Comparison of ENCODE assay signal across 9 mouse cellular contexts in genomic region chr12:81796541-81796940, GRCm38 (mm10). TPM values are rescaled to one million over a fixed set of nuclear protein-coding genes. Genes with fewer than 3 reads are reported as not detected.
DNase-seq lines count a peak whose midpoint lies in the region; ATAC-seq and TF ChIP-seq lines count a peak whose summit lies in the region.
"Had no signal": no experiment of that assay in that cellular context is flagged by ENCODE, and none has a peak within 500 bp of the region (broad histone marks: within the 10 kb centered on the region; RNA-seq: fewer than 3 reads in every experiment).

No protein-coding gene starts in this region.

- no peak overlapping the region for H3K9ac ChIP-seq in hindbrain, embryonic 11.5 days (ENCODE audit: low read depth, low read length)
- H3K9ac ChIP-seq in hindbrain, embryonic 16.5 days (ENCODE audit: low read depth, low read length) = no peak overlapping the region
- H3K9ac ChIP-seq in forebrain, embryonic 13.5 days = no peak overlapping the region
- H3K9ac ChIP-seq in intestine, embryonic 16.5 days (ENCODE audit: low read depth, low read length) = no peak overlapping the region
- H3K9ac ChIP-seq in limb, embryonic 11.5 days (ENCODE audit: low read length) = no peak overlapping the region
- H3K9ac ChIP-seq in neural tube, embryonic 11.5 days (ENCODE audit: low read length) = no peak overlapping the region

- 11% methylated on average over 7 of the region's 7 CpGs for WGBS in hindbrain, embryonic 11.5 days
- 10% methylated on average over 7 of the region's 7 CpGs for WGBS in hindbrain, embryonic 16.5 days
- WGBS in forebrain, embryonic 13.5 days = 8% methylated on average over 7 of the region's 7 CpGs
- WGBS in intestine, embryonic 16.5 days = 9% methylated on average over 7 of the region's 7 CpGs
- 10% methylated on average over 7 of the region's 7 CpGs for WGBS in limb, embryonic 11.5 days
- WGBS in neural tube, embryonic 11.5 days = 8% methylated on average over 7 of the region's 7 CpGs

- no peak for TF ChIP-seq POLR2A in brain, embryonic 14.5 days (IDR thresholded peaks at IDR 0.05; ENCODE audit: borderline replicate concordance, extremely low read depth, insufficient read depth, insufficient read length, poor library complexity, severe bottlenecking)

- H3K27me3 ChIP-seq in hindbrain, embryonic 11.5 days (ENCODE audit: control insufficient read depth, insufficient read depth, low read length) = no peaks in the 10 kb centered on the region
- H3K27me3 ChIP-seq in hindbrain, embryonic 16.5 days (replicated peaks; ENCODE audit: control insufficient read depth, insufficient read depth, low read length) = no peaks in the 10 kb centered on the region
- no peaks in the 10 kb centered on the region for H3K27me3 ChIP-seq in forebrain, embryonic 13.5 days
- H3K27me3 ChIP-seq in intestine, embryonic 16.5 days (replicated peaks; ENCODE audit: control insufficient read depth, insufficient read depth, low read length) = no peaks in the 10 kb centered on the region
- no peaks in the 10 kb centered on the region for H3K27me3 ChIP-seq in limb, embryonic 11.5 days (ENCODE audit: control insufficient read depth, insufficient read depth, low read length)
- no peaks in the 10 kb centered on the region for H3K27me3 ChIP-seq in neural tube, embryonic 11.5 days (ENCODE audit: control insufficient read depth, insufficient read depth, low read length)

- no peak for ATAC-seq in hindbrain, embryonic 11.5 days (ENCODE audit: low FRiP score)
- ATAC-seq in hindbrain, embryonic 16.5 days = no peak
- ATAC-seq in forebrain, embryonic 13.5 days = 0 out of 2 replicates have a peak, but pooled peaks have one; percentile 50
- peak; percentile 55; the same call in 1 of the 2 replicates for ATAC-seq in intestine, embryonic 16.5 days
- ATAC-seq in limb, embryonic 11.5 days (ENCODE audit: insufficient number of reproducible peaks, low FRiP score, low TSS enrichment, low read depth) = no peak
- no peak for ATAC-seq in neural tube, embryonic 11.5 days (ENCODE audit: insufficient read depth, low FRiP score, low TSS enrichment)

- peak; percentile 90 for DNase-seq in hindbrain, embryonic 11.5 days (ENCODE audit: low spot score)
- peak; percentile 85 for DNase-seq in brain, embryonic 14.5 days (ENCODE audit: low read depth)
- peak; percentile 91 for DNase-seq in limb, embryonic 11.5 days (ENCODE audit: low spot score)
- DNase-seq in neural tube, embryonic 11.5 days (ENCODE audit: low spot score) = peak; percentile 84
- peak; percentile 48 for DNase-seq in testis, postnatal 14 days (ENCODE audit: low spot score)

- H3K4me3 ChIP-seq in hindbrain, embryonic 11.5 days (ENCODE audit: low read depth, low read length) = no peak overlapping the region
- H3K4me3 ChIP-seq in hindbrain, embryonic 16.5 days (ENCODE audit: low read length) = no peak overlapping the region
- H3K4me3 ChIP-seq in forebrain, embryonic 13.5 days = no peak overlapping the region
- no peak overlapping the region for H3K4me3 ChIP-seq in intestine, embryonic 16.5 days (ENCODE audit: low read length)
- H3K4me3 ChIP-seq in limb, embryonic 11.5 days (ENCODE audit: low read depth, low read length) = no peak overlapping the region
- H3K4me3 ChIP-seq in neural tube, embryonic 11.5 days (ENCODE audit: low read depth, low read length) = no peak overlapping the region
- H3K4me3 ChIP-seq: megakaryocyte, embryonic 14.5 days had no signal

- H3K9me3 ChIP-seq in hindbrain, embryonic 11.5 days (ENCODE audit: control insufficient read depth, low read length) = no peaks in the 10 kb centered on the region
- no peaks in the 10 kb centered on the region for H3K9me3 ChIP-seq in hindbrain, embryonic 16.5 days (ENCODE audit: control insufficient read depth, low read length)
- H3K9me3 ChIP-seq in forebrain, embryonic 13.5 days (replicated peaks) = no peaks in the 10 kb centered on the region
- H3K9me3 ChIP-seq in intestine, embryonic 16.5 days (ENCODE audit: control insufficient read depth, low read length) = no peaks in the 10 kb centered on the region
- H3K9me3 ChIP-seq in limb, embryonic 11.5 days (ENCODE audit: control insufficient read depth, low read length) = no peaks in the 10 kb centered on the region
- no peaks in the 10 kb centered on the region for H3K9me3 ChIP-seq in neural tube, embryonic 11.5 days (ENCODE audit: control insufficient read depth, low read length)

- no peaks in the 10 kb centered on the region for H3K36me3 ChIP-seq in hindbrain, embryonic 11.5 days (ENCODE audit: control insufficient read depth, insufficient read depth, low read length)
- H3K36me3 ChIP-seq in hindbrain, embryonic 16.5 days (ENCODE audit: control insufficient read depth, insufficient read depth, low read length) = no peaks in the 10 kb centered on the region
- no peaks in the 10 kb centered on the region for H3K36me3 ChIP-seq in forebrain, embryonic 13.5 days (ENCODE audit: poor library complexity, severe bottlenecking)
- no peaks in the 10 kb centered on the region for H3K36me3 ChIP-seq in intestine, embryonic 16.5 days (ENCODE audit: control insufficient read depth, insufficient read depth, low read length)
- no peaks in the 10 kb centered on the region for H3K36me3 ChIP-seq in limb, embryonic 11.5 days (ENCODE audit: control insufficient read depth, insufficient read depth, low read length)
- H3K36me3 ChIP-seq in neural tube, embryonic 11.5 days (ENCODE audit: control insufficient read depth, insufficient read depth, low read length) = no peaks in the 10 kb centered on the region

- no peak overlapping the region for H3K27ac ChIP-seq in hindbrain, embryonic 11.5 days (ENCODE audit: low read depth, low read length)
- no peak overlapping the region for H3K27ac ChIP-seq in hindbrain, embryonic 16.5 days (ENCODE audit: low read depth, low read length)
- H3K27ac ChIP-seq in forebrain, embryonic 13.5 days = no peak overlapping the region
- H3K27ac ChIP-seq in intestine, embryonic 16.5 days (ENCODE audit: low read length) = no peak overlapping the region
- no peak overlapping the region for H3K27ac ChIP-seq in limb, embryonic 11.5 days (replicated peaks; ENCODE audit: low read depth, low read length)
- no peak overlapping the region for H3K27ac ChIP-seq in neural tube, embryonic 11.5 days (ENCODE audit: low read depth, low read length)

- no peak overlapping the region for H3K4me2 ChIP-seq in hindbrain, embryonic 11.5 days (replicated peaks; ENCODE audit: low read depth, low read length)
- H3K4me2 ChIP-seq in hindbrain, embryonic 16.5 days (ENCODE audit: low read length) = no peak overlapping the region
- no peak overlapping the region for H3K4me2 ChIP-seq in forebrain, embryonic 13.5 days
- no peak overlapping the region for H3K4me2 ChIP-seq in intestine, embryonic 16.5 days (ENCODE audit: low read depth, low read length)
- H3K4me2 ChIP-seq in limb, embryonic 11.5 days (ENCODE audit: low read depth, severe bottlenecking) = no peak overlapping the region
- no peak overlapping the region for H3K4me2 ChIP-seq in neural tube, embryonic 11.5 days (ENCODE audit: low read depth)

- H3K4me1 ChIP-seq in hindbrain, embryonic 11.5 days (replicated peaks; ENCODE audit: control insufficient read depth, insufficient read depth, low read length) = no peaks in the 10 kb centered on the region
- no peaks in the 10 kb centered on the region for H3K4me1 ChIP-seq in hindbrain, embryonic 16.5 days (ENCODE audit: control insufficient read depth, insufficient read depth, low read depth, low read length)
- no peaks in the 10 kb centered on the region for H3K4me1 ChIP-seq in forebrain, embryonic 13.5 days
- H3K4me1 ChIP-seq in intestine, embryonic 16.5 days (ENCODE audit: control insufficient read depth, insufficient read depth, low read length) = no peaks in the 10 kb centered on the region
- H3K4me1 ChIP-seq in limb, embryonic 11.5 days (ENCODE audit: control insufficient read depth, insufficient read depth, low read length) = no peaks in the 10 kb centered on the region
- no peaks in the 10 kb centered on the region for H3K4me1 ChIP-seq in neural tube, embryonic 11.5 days (ENCODE audit: control insufficient read depth, insufficient read depth, low read length)

- peak; percentile 93 for TF ChIP-seq CTCF in brain, embryonic 14.5 days (IDR thresholded peaks at IDR 0.05; ENCODE audit: borderline replicate concordance, extremely low read depth, insufficient read depth, insufficient read length)

RNA-seq across cellular contexts. Expression of gene Map3k9, which starts 15.6 kb away (rescaled TPM):
- polyA plus RNA-seq in hindbrain, embryonic 11.5 days (2014; fragmentation: Nextera tagmentation; extraction: Ambion mirVana) = 2.5 and 3.4 TPM in 2 replicates
- polyA plus RNA-seq in hindbrain, embryonic 16.5 days (2015; fragmentation: Nextera tagmentation; extraction: Ambion mirVana) = 7.3 and 8.7 TPM in 2 replicates
- polyA plus RNA-seq in brain, embryonic 14.5 days (2012; rRNA removed) = 10.0 and 24.6 TPM in 2 replicates
- polyA plus RNA-seq in forebrain, embryonic 13.5 days (2015; fragmentation: Nextera tagmentation; extraction: Ambion mirVana) = 4.2 and 4.6 TPM in 2 replicates
- 1.4 TPM in 2 replicates for polyA plus RNA-seq in intestine, embryonic 16.5 days (2015; fragmentation: Nextera tagmentation; extraction: Ambion mirVana)
- polyA plus RNA-seq in limb, embryonic 11.5 days (2014; fragmentation: Nextera tagmentation; extraction: Ambion mirVana) = 0.60 and 0.61 TPM in 2 replicates
- polyA plus RNA-seq in neural tube, embryonic 11.5 days (2014; fragmentation: Nextera tagmentation; extraction: Ambion mirVana) = 3.6 and 3.7 TPM in 2 replicates

Comparison
In these comparisons a context has a peak if more than half of its experiments do, and no peak if none do; other contexts are left out.
1. ATAC-seq: peak in forebrain, embryonic 13.5 days (single experiment) and intestine, embryonic 16.5 days (single experiment); none in hindbrain, embryonic 11.5 days (single experiment), hindbrain, embryonic 16.5 days (single experiment), limb, embryonic 11.5 days (single experiment) and neural tube, embryonic 11.5 days (single experiment).
2. Peak in every context shown above with its lines, with median percentiles within 50 percentile points of each other: DNase-seq.